Mouse (Mus musculus): ENCODE data around the gene H2-Ke6.

GRCm38 (mm10) chr17:34025756-34026151 lies 2.1 kb downstream of the H2-Ke6 start:
- TF ChIP-seq CTCF (IDR thresholded peaks at IDR 0.05; ENCODE audit: control insufficient read depth, insufficient read depth, insufficient replicate concordance, low read depth, low read length): no peak
- no peak for TF ChIP-seq POLR2A (IDR thresholded peaks at IDR 0.05; ENCODE audit: control insufficient read depth, low read depth, low read length)

Measured in testis, adult 2 months (tissue).